ENCODE assay signal across 10 mouse cellular contexts in genomic region chr11:68216041-68216440, GRCm38 (mm10).
DNase-seq lines count a peak whose midpoint lies in the region; ATAC-seq lines count a peak whose summit lies in the region.
"Had no signal": no experiment of that assay in that cellular context is flagged by ENCODE, and none has a peak within 500 bp of the region (broad histone marks: within the 10 kb centered on the region; RNA-seq: fewer than 3 reads in every experiment).

No protein-coding gene starts in this region.

- H3K4me3 ChIP-seq in neural tube, embryonic 11.5 days (ENCODE audit: low read depth, low read length): no peak overlapping the region
- no peak overlapping the region for H3K4me3 ChIP-seq in hindbrain, embryonic 11.5 days (ENCODE audit: low read depth, low read length)
- H3K4me3 ChIP-seq in midbrain, embryonic 12.5 days: no peak overlapping the region
- H3K4me3 ChIP-seq: left cerebral cortex, adult 2 months had no signal

- 67% methylated on average over 11 of the region's 11 CpGs for WGBS in neural tube, embryonic 11.5 days
- WGBS in hindbrain, embryonic 11.5 days: 45% methylated on average over 11 of the region's 11 CpGs
- WGBS in midbrain, embryonic 12.5 days: 51% methylated on average over 11 of the region's 11 CpGs

- no peaks in the 10 kb centered on the region for H3K27me3 ChIP-seq in neural tube, embryonic 11.5 days (ENCODE audit: control insufficient read depth, insufficient read depth, low read length)
- no peaks in the 10 kb centered on the region; the same call in 1 of the 2 replicates for H3K27me3 ChIP-seq in hindbrain, embryonic 11.5 days (ENCODE audit: control insufficient read depth, insufficient read depth, low read length)
- H3K27me3 ChIP-seq in midbrain, embryonic 12.5 days: peaks cover 32% of the 10 kb centered on the region

- H3K9me3 ChIP-seq in neural tube, embryonic 11.5 days (ENCODE audit: control insufficient read depth, low read length): no peaks in the 10 kb centered on the region
- H3K9me3 ChIP-seq in hindbrain, embryonic 11.5 days (ENCODE audit: control insufficient read depth, low read length): no peaks in the 10 kb centered on the region
- no peaks in the 10 kb centered on the region for H3K9me3 ChIP-seq in midbrain, embryonic 12.5 days

- peaks cover 61% of the 10 kb centered on the region for H3K4me1 ChIP-seq in neural tube, embryonic 11.5 days (ENCODE audit: control insufficient read depth, insufficient read depth, low read length)
- H3K4me1 ChIP-seq in hindbrain, embryonic 11.5 days (replicated peaks; ENCODE audit: control insufficient read depth, insufficient read depth, low read length): peaks cover 25% of the 10 kb centered on the region
- H3K4me1 ChIP-seq in midbrain, embryonic 12.5 days: peaks cover 48% of the 10 kb centered on the region

- no peaks in the 10 kb centered on the region for H3K36me3 ChIP-seq in neural tube, embryonic 11.5 days (ENCODE audit: control insufficient read depth, insufficient read depth, low read length)
- no peaks in the 10 kb centered on the region for H3K36me3 ChIP-seq in hindbrain, embryonic 11.5 days (ENCODE audit: control insufficient read depth, insufficient read depth, low read length)
- 0 out of 2 replicates have a peak, but pooled peaks cover 6% of the 10 kb centered on the region for H3K36me3 ChIP-seq in midbrain, embryonic 12.5 days

- no peak for ATAC-seq in neural tube, embryonic 11.5 days (ENCODE audit: insufficient read depth, low FRiP score, low TSS enrichment)
- 0 out of 2 replicates have a peak, but pooled peaks have one; percentile 6 for ATAC-seq in hindbrain, embryonic 11.5 days (ENCODE audit: low FRiP score)
- ATAC-seq in midbrain, embryonic 12.5 days (ENCODE audit: low FRiP score, low read depth): no peak

- peak; percentile 47 for DNase-seq in neural tube, embryonic 11.5 days (ENCODE audit: low spot score)
- DNase-seq in neural tube, embryonic 10.5 days (ENCODE audit: extremely low spot score, low spot score): no peak
- peak; percentile 34 for DNase-seq in hindbrain, embryonic 11.5 days (ENCODE audit: low spot score)
- no peak for DNase-seq in thymus, postnatal 0 days (ENCODE audit: low spot score)
- DNase-seq in kidney, postnatal 4 days: no peak
- DNase-seq in frontal cortex, postnatal 14 days (ENCODE audit: low spot score in 2 of 2): no peak
- DNase-seq: lung, adult 18-20 months had no signal

- 0 out of 2 replicates have a peak overlapping the region, but pooled peaks have one; percentile 10 for H3K9ac ChIP-seq in neural tube, embryonic 11.5 days (ENCODE audit: low read length)
- H3K9ac ChIP-seq in hindbrain, embryonic 11.5 days (ENCODE audit: low read depth, low read length): no peak overlapping the region
- H3K9ac ChIP-seq in midbrain, embryonic 12.5 days (replicated peaks): no peak overlapping the region

- peak overlapping the region; percentile 82; the same call in 1 of the 2 replicates for H3K27ac ChIP-seq in neural tube, embryonic 11.5 days (ENCODE audit: low read depth, low read length)
- peak overlapping the region; percentile 83 for H3K27ac ChIP-seq in hindbrain, embryonic 11.5 days (ENCODE audit: low read depth, low read length)
- peak overlapping the region; percentile 90 for H3K27ac ChIP-seq in midbrain, embryonic 12.5 days (replicated peaks)
- H3K27ac ChIP-seq: kidney, postnatal 0 days; left cerebral cortex, adult 2 months had no signal

- H3K4me2 ChIP-seq in neural tube, embryonic 11.5 days (ENCODE audit: low read depth): no peak overlapping the region
- H3K4me2 ChIP-seq in hindbrain, embryonic 11.5 days (replicated peaks; ENCODE audit: low read depth, low read length): no peak overlapping the region
- no peak overlapping the region for H3K4me2 ChIP-seq in midbrain, embryonic 12.5 days (replicated peaks)

Comparison
In these comparisons a context has a peak if more than half of its experiments do, and no peak if none do; other contexts are left out.
1. DNase-seq: peak in neural tube, embryonic 11.5 days (single experiment) and hindbrain, embryonic 11.5 days (single experiment); none in neural tube, embryonic 10.5 days (single experiment), thymus, postnatal 0 days (single experiment), kidney, postnatal 4 days (0 of 2) and frontal cortex, postnatal 14 days (0 of 2).
2. Peak in every context shown above with its lines, with median percentiles within 50 percentile points of each other: H3K27ac ChIP-seq.